Mouse (Mus musculus) intestine, embryonic 15.5 days (tissue): Measurements from ENCODE around the gene Gm42688. TPM values are rescaled to one million over a fixed set of nuclear protein-coding genes. Genes with fewer than 3 reads are reported as not detected.

Experiments
- ATAC-seq: fragments of 200-750 bp; cut with Nextera tagmentation; 2 replicates; pipeline ENCODE4 v1.8.0; 2017; ENCODE audit warnings: moderate TSS enrichment, moderate library complexity
- H3K27ac ChIP-seq: fragments of 300-500 bp; sonication (generic); 2 replicates; pipeline ENCODE4 v1.5.1; 2015; ENCODE audit warnings: mild to moderate bottlenecking, inconsistent platforms
- H3K27me3 ChIP-seq: fragments of 300-500 bp; sonication (generic); replicated peaks from 2 replicates; pipeline ENCODE4 v1.6.1; 2015; ENCODE audit warnings: inconsistent platforms
- H3K36me3 ChIP-seq: fragments of 300-500 bp; sonication (generic); 2 replicates; pipeline ENCODE4 v1.6.1; 2015; ENCODE audit warnings: inconsistent platforms
- H3K4me1 ChIP-seq: fragments of 300-500 bp; sonication (generic); replicated peaks from 2 replicates; pipeline ENCODE4 v1.6.1; 2015; ENCODE audit warnings: inconsistent platforms
- H3K4me2 ChIP-seq: fragments of 300-500 bp; sonication (generic); replicated peaks from 2 replicates; pipeline ENCODE4 v1.6.1; 2015; ENCODE audit warnings: mild to moderate bottlenecking, inconsistent platforms
- H3K4me3 ChIP-seq: fragments of 300-500 bp; sonication (generic); replicated peaks from 2 replicates; pipeline ENCODE4 v1.5.1; 2015; ENCODE audit warnings: inconsistent platforms
- H3K9ac ChIP-seq: fragments of 300-500 bp; sonication (generic); 2 replicates; pipeline ENCODE4 v1.6.1; 2015; ENCODE audit warnings: inconsistent platforms
- H3K9me3 ChIP-seq: fragments of 300-500 bp; sonication (generic); 2 replicates; pipeline ENCODE4 v1.6.1; 2016; ENCODE audit warnings: inconsistent platforms
- WGBS: fragments of 180-500 bp; shearing (Covaris S2); methylation state at CpG from one replicate; pipeline ENCODE4 v1.1.7; 2015; 5-methylcytosine and 5-hydroxymethylcytosine counted together
- polyA plus RNA-seq: library from polyadenylated mRNA; unstranded; fragments of >200 nt; fragmentation: Nextera tagmentation; extraction: Ambion mirVana; gene quantifications from 2 replicates; pipeline ENCODE4 v1.2.1, GENCODE M21; 2015

Gene Gm42688
- polyA plus RNA-seq, 1 experiment from 2014 or later: 2.3 TPM

- Histone ChIP-seq H3K9me3 (no peaks in the 10 kb centered on the region), H3K36me3 (no peaks in the 10 kb centered on the region), H3K27ac (peak overlapping the region; percentile 99), H3K4me2 (peak overlapping the region; percentile 75), H3K27me3 (no peaks in the 10 kb centered on the region), H3K4me3 (peak overlapping the region; percentile 52), H3K4me1 (peaks cover 43% of the 10 kb centered on the region), H3K9ac (peak overlapping the region; percentile 76)
- under 1% methylated on average over 26 of the region's 26 CpGs for WGBS
- peak; percentile 80 for ATAC-seq
Observed at GRCm38 (mm10) chr6:83136881-83137575, 35.6 kb downstream of the Gm42688 start.

- Histone ChIP-seq H3K4me3 (peak overlapping the region; percentile 52), H3K4me2 (peak overlapping the region; percentile 75), H3K9me3 (no peaks in the 10 kb centered on the region), H3K27ac (peak overlapping the region; percentile 99), H3K4me1 (peaks cover 49% of the 10 kb centered on the region), H3K36me3 (no peaks in the 10 kb centered on the region), H3K27me3 (no peaks in the 10 kb centered on the region), H3K9ac (peak overlapping the region; percentile 76)
- 0% methylated on average over 12 of the region's 12 CpGs for WGBS
- ATAC-seq: peak; percentile 83
Observed at GRCm38 (mm10) chr6:83137576-83137950, 36.1 kb downstream of the Gm42688 start.

GRCm38 (mm10) chr6:83138056-83138455 lies 36.6 kb downstream of the Gm42688 start:
- peak overlapping the region; percentile 76 for H3K9ac ChIP-seq
- H3K4me3 ChIP-seq: peak overlapping the region; percentile 52
- H3K9me3 ChIP-seq: no peaks in the 10 kb centered on the region
- H3K27ac ChIP-seq: peak overlapping the region; percentile 99
- 1% methylated on average over 11 of the region's 11 CpGs for WGBS
- no peaks in the 10 kb centered on the region for H3K27me3 ChIP-seq
- H3K4me2 ChIP-seq: peak overlapping the region; percentile 75
- no peaks in the 10 kb centered on the region for H3K36me3 ChIP-seq
- H3K4me1 ChIP-seq: peaks cover 49% of the 10 kb centered on the region
- peak; percentile 23 for ATAC-seq

GRCm38 (mm10) chr6:83140044-83140443 lies 38.6 kb downstream of the Gm42688 start:
- no peak overlapping the region for H3K4me3 ChIP-seq
- H3K27ac ChIP-seq: no peak overlapping the region
- no peak for ATAC-seq
- no peaks in the 10 kb centered on the region for H3K36me3 ChIP-seq
- WGBS: 91% methylated on average over 8 of the region's 8 CpGs
- no peak overlapping the region for H3K4me2 ChIP-seq
- H3K9me3 ChIP-seq: no peaks in the 10 kb centered on the region
- no peak overlapping the region for H3K9ac ChIP-seq
- H3K27me3 ChIP-seq: no peaks in the 10 kb centered on the region
- H3K4me1 ChIP-seq: peaks cover 42% of the 10 kb centered on the region

- H3K4me2 ChIP-seq: peak overlapping the region; percentile 63
- H3K4me1 ChIP-seq: peaks cover 26% of the 10 kb centered on the region
- WGBS: 46% methylated on average over 4 of the region's 4 CpGs
- no peak overlapping the region for H3K27ac ChIP-seq
- H3K27me3 ChIP-seq: no peaks in the 10 kb centered on the region
- no peak overlapping the region for H3K4me3 ChIP-seq
- no peak for ATAC-seq
- H3K9ac ChIP-seq: peak overlapping the region; percentile 45; the same call in 1 of the 2 replicates
- H3K36me3 ChIP-seq: no peaks in the 10 kb centered on the region
- no peaks in the 10 kb centered on the region for H3K9me3 ChIP-seq
Observed at GRCm38 (mm10) chr6:83141636-83142035, 40.2 kb downstream of the Gm42688 start.

GRCm38 (mm10) chr6:83142211-83142731 lies 40.9 kb downstream of the Gm42688 start:
- Histone ChIP-seq H3K27me3 (no peaks in the 10 kb centered on the region), H3K36me3 (peaks cover 6% of the 10 kb centered on the region; the same call in 1 of the 2 replicates), H3K4me1 (peaks cover 26% of the 10 kb centered on the region), H3K4me3 (peak overlapping the region; percentile 19), H3K27ac (no peak overlapping the region), H3K9ac (peak overlapping the region; percentile 45; the same call in 1 of the 2 replicates), H3K9me3 (no peaks in the 10 kb centered on the region), H3K4me2 (peak overlapping the region; percentile 63)
- 11% methylated on average over 41 of the region's 41 CpGs for WGBS
- no peak for ATAC-seq

- Histone ChIP-seq H3K4me3 (no peak overlapping the region), H3K9ac (no peak overlapping the region), H3K27ac (no peak overlapping the region), H3K4me1 (peaks cover 24% of the 10 kb centered on the region), H3K9me3 (no peaks in the 10 kb centered on the region), H3K27me3 (no peaks in the 10 kb centered on the region), H3K4me2 (no peak overlapping the region), H3K36me3 (peaks cover 10% of the 10 kb centered on the region; the same call in 1 of the 2 replicates)
- WGBS: 60% methylated on average over 11 of the region's 11 CpGs
- no peak for ATAC-seq
Observed at GRCm38 (mm10) chr6:83142886-83143285, 41.5 kb downstream of the Gm42688 start.

GRCm38 (mm10) chr6:83145209-83145608 lies 43.8 kb downstream of the Gm42688 start:
- 62% methylated on average over 2 of the region's 2 CpGs for WGBS
- H3K27me3 ChIP-seq: no peaks in the 10 kb centered on the region

GRCm38 (mm10) chr6:83145805-83146204 lies 44.4 kb downstream of the Gm42688 start:
- WGBS: 63% methylated on average over 9 of the region's 9 CpGs
- peaks cover 19% of the 10 kb centered on the region; the same call in 1 of the 2 replicates for H3K36me3 ChIP-seq
- H3K27ac ChIP-seq: no peak overlapping the region
- no peak overlapping the region for H3K4me2 ChIP-seq
- H3K27me3 ChIP-seq: no peaks in the 10 kb centered on the region
- H3K9ac ChIP-seq: no peak overlapping the region
- no peak for ATAC-seq
- no peaks in the 10 kb centered on the region for H3K9me3 ChIP-seq
- H3K4me1 ChIP-seq: peaks cover 12% of the 10 kb centered on the region
- no peak overlapping the region for H3K4me3 ChIP-seq

More at GRCm38 (mm10) chr6:83145209-83145608, 43.8 kb downstream of the Gm42688 start:
- no peak overlapping the region for H3K9ac ChIP-seq
- H3K9me3 ChIP-seq: no peaks in the 10 kb centered on the region
- H3K4me1 ChIP-seq: peaks cover 12% of the 10 kb centered on the region
- no peak for ATAC-seq
- no peak overlapping the region for H3K4me2 ChIP-seq
- H3K27ac ChIP-seq: no peak overlapping the region
- H3K4me3 ChIP-seq: no peak overlapping the region
- peaks cover 19% of the 10 kb centered on the region; the same call in 1 of the 2 replicates for H3K36me3 ChIP-seq

- whole genome bisulfite sequencing: 68% methylated on average over 7 of the region's 7 CpGs
- Histone ChIP-seq H3K9ac (no peak overlapping the region), H3K4me1 (peaks cover 3% of the 10 kb centered on the region), H3K4me3 (no peak overlapping the region), H3K4me2 (no peak overlapping the region), H3K27me3 (no peaks in the 10 kb centered on the region), H3K9me3 (no peaks in the 10 kb centered on the region), H3K27ac (no peak overlapping the region), H3K36me3 (peaks cover 24% of the 10 kb centered on the region; the same call in 1 of the 2 replicates)
- ATAC-seq: no peak
Observed at GRCm38 (mm10) chr6:83147280-83147679, 45.9 kb downstream of the Gm42688 start.

GRCm38 (mm10) chr6:83151721-83152120 lies 50.3 kb downstream of the Gm42688 start:
- 46% methylated on average over 8 of the region's 8 CpGs for WGBS

GRCm38 (mm10) chr6:83153038-83153437 lies 51.6 kb downstream of the Gm42688 start:
- 0 out of 2 replicates have a peak, but pooled peaks have one; percentile 11 for ATAC-seq
- Histone ChIP-seq H3K27ac (no peak overlapping the region), H3K4me1 (peaks cover 5% of the 10 kb centered on the region), H3K9me3 (no peaks in the 10 kb centered on the region), H3K36me3 (peaks cover 14% of the 10 kb centered on the region; the same call in 1 of the 2 replicates), H3K9ac (no peak overlapping the region), H3K27me3 (no peaks in the 10 kb centered on the region), H3K4me3 (no peak overlapping the region), H3K4me2 (no peak overlapping the region)
- 85% methylated on average over 12 of the region's 12 CpGs for WGBS

More at GRCm38 (mm10) chr6:83151721-83152120, 50.3 kb downstream of the Gm42688 start:
- no peak for ATAC-seq
- Histone ChIP-seq H3K9me3 (no peaks in the 10 kb centered on the region), H3K4me1 (peaks cover 5% of the 10 kb centered on the region), H3K27me3 (no peaks in the 10 kb centered on the region), H3K27ac (no peak overlapping the region), H3K9ac (no peak overlapping the region), H3K4me2 (no peak overlapping the region), H3K36me3 (peaks cover 24% of the 10 kb centered on the region; the same call in 1 of the 2 replicates), H3K4me3 (no peak overlapping the region)
